Mouse (Mus musculus): ENCODE measurements around the gene Tbx3.

DNA sequence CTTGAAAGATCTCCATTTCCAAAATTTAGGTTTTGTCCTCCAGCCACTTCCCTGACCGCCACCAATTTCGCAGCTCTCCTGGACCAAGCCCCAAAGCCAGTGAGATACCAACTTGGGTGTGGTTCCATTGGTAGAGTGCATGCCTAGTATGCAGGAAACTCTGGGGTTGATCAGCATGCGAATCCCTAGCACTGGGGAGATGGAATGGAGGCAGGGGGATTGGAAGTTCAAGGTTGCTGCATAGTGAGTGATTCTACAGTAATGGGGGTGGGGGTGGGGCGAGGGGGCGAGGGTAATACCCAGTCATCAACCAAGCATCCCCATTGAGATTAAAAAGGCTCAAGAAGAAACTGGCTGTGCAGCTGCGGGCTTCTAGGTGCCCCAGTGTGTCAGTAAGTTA, 13.1 kb upstream of the Tbx3 start:
- TF ChIP-seq CTCF (IDR thresholded peaks at IDR 0.05; ENCODE audit: low read depth, low read length): no peak
- TF ChIP-seq POLR2A (IDR thresholded peaks at IDR 0.05; ENCODE audit: extremely low read depth, insufficient read depth, low read length): no peak

Measured in liver, adult 2 months (tissue).